Mouse (Mus musculus) liver, postnatal 0 days (tissue): ENCODE results near the gene Tmem251. TPM values are rescaled to one million over a fixed set of nuclear protein-coding genes. Genes with fewer than 3 reads are reported as not detected.
A peak's percentile ranks its signal among the peaks of the same experiment; 100 is the strongest.

Experiments
- ATAC-seq: fragments of 200-750 bp; cut with Nextera tagmentation; 2 replicates; pipeline ENCODE4 v1.8.0; 2017; ENCODE audit warnings: mild to moderate bottlenecking, moderate library complexity
- DNase-seq: peaks from one replicate; pipeline ENCODE4 v3.0.0-alpha.2; 2016
- H3K27ac ChIP-seq: fragments of 300-500 bp; sonication (generic); 2 replicates; pipeline ENCODE4 v1.5.1; 2014; ENCODE audit warnings: antibody characterized with exemption, moderate library complexity, mild to moderate bottlenecking, low read depth
- H3K27me3 ChIP-seq: fragments of 300-500 bp; sonication (generic); 2 replicates; pipeline ENCODE4 v1.6.1; 2014; ENCODE audit warnings: low read length, control low read depth, mixed read lengths; ENCODE audit not compliant: insufficient read depth
- H3K36me3 ChIP-seq: fragments of 300-500 bp; sonication (generic); replicated peaks from 2 replicates; pipeline ENCODE4 v1.6.1; 2014; ENCODE audit warnings: mild to moderate bottlenecking, control low read depth, low read length, moderate library complexity, mixed read lengths; ENCODE audit not compliant: insufficient read depth
- H3K4me1 ChIP-seq: fragments of 300-500 bp; sonication (generic); 2 replicates; pipeline ENCODE4 v1.6.1; 2014; ENCODE audit warnings: antibody characterized with exemption, mild to moderate bottlenecking, control low read depth; ENCODE audit not compliant: insufficient read depth
- H3K4me2 ChIP-seq: fragments of 300-500 bp; sonication (generic); 2 replicates; pipeline ENCODE4 v1.6.1; 2014; ENCODE audit warnings: low read depth, mild to moderate bottlenecking, low read length, moderate library complexity, mixed read lengths
- H3K4me3 ChIP-seq: fragments of 300-500 bp; sonication (generic); 2 replicates; pipeline ENCODE4 v1.5.1; 2014; ENCODE audit warnings: low read depth, low read length
- H3K9ac ChIP-seq: fragments of 300-500 bp; sonication (generic); replicated peaks from 2 replicates; pipeline ENCODE4 v1.6.1; 2014; ENCODE audit warnings: mild to moderate bottlenecking, moderate library complexity
- H3K9me3 ChIP-seq: fragments of 300-500 bp; sonication (generic); 2 replicates; pipeline ENCODE4 v1.6.1; 2016; ENCODE audit warnings: mild to moderate bottlenecking, control low read depth, low read length, mixed read lengths
- CTCF ChIP-seq: sonication (generic); IDR thresholded peaks from 2 replicates; pipeline ENCODE4 v1.5.1; 2016; ENCODE audit warnings: antibody characterized with exemption, low read depth
- EP300 ChIP-seq: IDR thresholded peaks from 2 replicates; pipeline ENCODE4 v1.6.1; 2016; ENCODE audit warnings: antibody characterized with exemption, low read depth, mild to moderate bottlenecking
- WGBS: fragments of 180-500 bp; shearing (Covaris S2); extraction: QIAGEN DNeasy Blood & Tissue Kit; methylation state at CpG from one replicate; pipeline ENCODE4 v1.1.7; 2014; ENCODE audit not compliant: insufficient replicate concordance; 5-methylcytosine and 5-hydroxymethylcytosine counted together
- polyA plus RNA-seq: library from polyadenylated mRNA; unstranded; fragments of >200 nt; fragmentation: Nextera tagmentation; extraction: Ambion mirVana; gene quantifications from 2 replicates; pipeline ENCODE4 v1.2.1, GENCODE M21; 2015

Gene Tmem251
- polyA plus RNA-seq, 1 experiment from 2014 or later: 5.8 TPM

- H3K4me3 ChIP-seq: no peak overlapping the region
- WGBS: 89% methylated on average over 14 of the region's 14 CpGs
- peaks cover 42% of the 10 kb centered on the region for H3K36me3 ChIP-seq
- no peak overlapping the region for H3K4me2 ChIP-seq
- H3K9ac ChIP-seq: no peak overlapping the region
- H3K27me3 ChIP-seq: no peaks in the 10 kb centered on the region
- H3K27ac ChIP-seq: no peak overlapping the region
- TF ChIP-seq EP300 (no peak), CTCF (no peak)
- no peaks in the 10 kb centered on the region for H3K9me3 ChIP-seq
- DNase-seq (no peak), ATAC-seq (no peak)
- H3K4me1 ChIP-seq: 0 out of 2 replicates have a peak, but pooled peaks cover 5% of the 10 kb centered on the region
These were observed 32.5 kb downstream of the Tmem251 start for GRCm38 (mm10) chr12:102776035-102776434.

DNA sequence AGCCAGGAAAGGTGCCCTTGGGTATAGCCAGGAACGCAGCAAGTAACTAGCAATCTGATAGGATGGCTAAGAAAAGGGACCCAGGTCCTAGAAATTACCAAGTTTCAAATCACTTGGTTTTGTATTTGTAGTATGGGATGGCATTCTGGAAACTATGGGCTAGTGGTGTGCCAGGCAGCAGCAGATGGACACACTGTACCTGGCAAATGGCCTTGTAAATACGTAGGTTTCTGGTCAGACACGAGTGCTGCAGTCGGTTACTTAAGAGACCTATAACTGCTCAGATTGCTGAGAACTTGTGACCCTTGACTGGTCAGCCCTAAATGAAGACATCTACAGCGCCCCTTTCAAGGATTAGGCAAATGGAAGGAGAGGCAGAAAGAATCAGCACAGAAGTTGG is 34.6 kb downstream of the Tmem251 start:
- H3K9ac ChIP-seq: no peak overlapping the region
- TF ChIP-seq CTCF (no peak), EP300 (no peak)
- no peaks in the 10 kb centered on the region for H3K27me3 ChIP-seq
- H3K27ac ChIP-seq: no peak overlapping the region
- H3K4me1 ChIP-seq: 0 out of 2 replicates have a peak, but pooled peaks cover 5% of the 10 kb centered on the region
- ATAC-seq: no peak
- no peak overlapping the region for H3K4me3 ChIP-seq
- 86% methylated on average over 5 of the region's 5 CpGs for WGBS
- no peak for DNase-seq
- no peak overlapping the region for H3K4me2 ChIP-seq
- H3K36me3 ChIP-seq: peaks cover 23% of the 10 kb centered on the region
- H3K9me3 ChIP-seq: no peaks in the 10 kb centered on the region

GRCm38 (mm10) chr12:102779452-102779851 is 35.9 kb downstream of the Tmem251 start:
- Histone ChIP-seq H3K9me3 (no peaks in the 10 kb centered on the region), H3K27me3 (no peaks in the 10 kb centered on the region), H3K27ac (peak overlapping the region; percentile 34; the same call in 1 of the 2 replicates), H3K9ac (no peak overlapping the region), H3K4me1 (0 out of 2 replicates have a peak, but pooled peaks cover 9% of the 10 kb centered on the region), H3K4me2 (no peak overlapping the region), H3K4me3 (no peak overlapping the region), H3K36me3 (peaks cover 19% of the 10 kb centered on the region)
- ATAC-seq (peak; percentile 83), DNase-seq (peak; percentile 51)
- TF ChIP-seq CTCF: peak; percentile 53
- TF ChIP-seq EP300: no peak
- WGBS: 60% methylated on average over 3 of the region's 3 CpGs

GRCm38 (mm10) chr12:102782841-102783240 is 39.3 kb downstream of the Tmem251 start:
- no peaks in the 10 kb centered on the region for H3K27me3 ChIP-seq
- DNase-seq (no peak), ATAC-seq (no peak)
- 86% methylated on average over 5 of the region's 5 CpGs for WGBS
- no peak overlapping the region for H3K4me2 ChIP-seq
- TF ChIP-seq CTCF (no peak), EP300 (no peak)
- peaks cover 16% of the 10 kb centered on the region for H3K36me3 ChIP-seq
- H3K4me3 ChIP-seq: no peak overlapping the region
- no peak overlapping the region for H3K9ac ChIP-seq
- peaks cover 9% of the 10 kb centered on the region; the same call in 1 of the 2 replicates for H3K4me1 ChIP-seq
- no peaks in the 10 kb centered on the region for H3K9me3 ChIP-seq
- no peak overlapping the region for H3K27ac ChIP-seq

GRCm38 (mm10) chr12:102784899-102785592 is 41.5 kb downstream of the Tmem251 start:
- H3K4me1 ChIP-seq: peaks cover 4% of the 10 kb centered on the region; the same call in 1 of the 2 replicates
- no peak overlapping the region for H3K9ac ChIP-seq
- DNase-seq: no peak
- peak overlapping the region; percentile 55 for H3K27ac ChIP-seq
- H3K4me2 ChIP-seq: peak overlapping the region; percentile 35
- H3K4me3 ChIP-seq: no peak overlapping the region
- no peaks in the 10 kb centered on the region for H3K9me3 ChIP-seq
- H3K36me3 ChIP-seq: peaks cover 23% of the 10 kb centered on the region
- ATAC-seq: no peak
- 78% methylated on average over 19 of the region's 19 CpGs for WGBS
- no peaks in the 10 kb centered on the region for H3K27me3 ChIP-seq
- TF ChIP-seq EP300 (no peak), CTCF (no peak)

- peak overlapping the region; percentile 35 for H3K4me2 ChIP-seq
- no peak overlapping the region for H3K4me3 ChIP-seq
- ATAC-seq (no peak), DNase-seq (no peak)
- H3K4me1 ChIP-seq: peaks cover 4% of the 10 kb centered on the region; the same call in 1 of the 2 replicates
- H3K27me3 ChIP-seq: no peaks in the 10 kb centered on the region
- H3K9ac ChIP-seq: no peak overlapping the region
- H3K9me3 ChIP-seq: no peaks in the 10 kb centered on the region
- H3K36me3 ChIP-seq: peaks cover 29% of the 10 kb centered on the region
- H3K27ac ChIP-seq: peak overlapping the region; percentile 55
- TF ChIP-seq CTCF (no peak), EP300 (no peak)
- WGBS: 83% methylated on average over 5 of the region's 5 CpGs
These were observed 42.0 kb downstream of the Tmem251 start for GRCm38 (mm10) chr12:102785593-102785985.

DNA sequence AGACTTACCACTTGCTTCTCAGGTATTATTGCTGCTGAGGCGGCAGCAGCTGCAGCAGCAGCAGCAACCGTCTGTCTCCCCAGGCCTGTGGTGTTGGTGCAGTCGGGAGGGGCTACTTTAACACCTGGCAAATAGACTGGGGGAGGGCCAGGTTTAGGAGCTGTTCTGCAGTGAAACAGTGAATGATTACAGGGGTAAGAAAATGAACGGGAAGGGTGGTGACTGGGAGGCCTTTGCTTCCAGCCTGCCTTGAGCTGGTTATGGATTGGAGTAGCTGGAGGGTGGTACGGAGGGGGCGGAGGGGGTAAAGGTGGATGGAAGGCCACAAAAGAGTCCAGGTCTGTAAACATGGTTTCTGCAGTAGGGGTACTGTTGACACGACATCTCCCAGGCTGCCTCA is 44.4 kb downstream of the Tmem251 start:
- Histone ChIP-seq H3K9me3 (no peaks in the 10 kb centered on the region), H3K4me3 (peak overlapping the region; percentile 24; the same call in 1 of the 2 replicates), H3K27ac (peak overlapping the region; percentile 82), H3K4me1 (peaks cover 4% of the 10 kb centered on the region; the same call in 1 of the 2 replicates), H3K36me3 (peaks cover 45% of the 10 kb centered on the region), H3K9ac (no peak overlapping the region), H3K27me3 (no peaks in the 10 kb centered on the region), H3K4me2 (peak overlapping the region; percentile 52)
- DNase-seq: peak; percentile 56
- ATAC-seq: peak; percentile 97
- 57% methylated on average over 7 of the region's 7 CpGs for WGBS
- TF ChIP-seq EP300: peak; percentile 87
- TF ChIP-seq CTCF: no peak

Other genes starting within 250 kb of the Tmem251 start
- 0.45 and 0.83 TPM in 2 replicates for gene Chga, start 188.8 kb upstream of the Tmem251 start, polyA plus RNA-seq
- gene Itpk1, start 38.8 kb upstream of the Tmem251 start, polyA plus RNA-seq: 3.6 TPM in 2 replicates
- 4.2 and 4.9 TPM in 2 replicates for gene Moap1, start 101 bp upstream of the Tmem251 start, polyA plus RNA-seq
- not detected in 2 replicates for gene Gm28051, start 14.0 kb downstream of the Tmem251 start, polyA plus RNA-seq
- gene Gon7, start 14.0 kb downstream of the Tmem251 start, polyA plus RNA-seq: 10.8 and 13.0 TPM in 2 replicates
- gene Ubr7, start 14.2 kb downstream of the Tmem251 start, polyA plus RNA-seq: 11.5 and 12.5 TPM in 2 replicates
- gene Gm20604, start 14.9 kb downstream of the Tmem251 start, polyA plus RNA-seq: 5.2 and 5.4 TPM in 2 replicates
- gene Btbd7, start 134.7 kb downstream of the Tmem251 start, polyA plus RNA-seq: 4.6 and 4.7 TPM in 2 replicates
- not detected in 2 replicates for gene Cox8c, start 155.6 kb downstream of the Tmem251 start, polyA plus RNA-seq
- gene Unc79, start 205.1 kb downstream of the Tmem251 start, polyA plus RNA-seq: 0.01 TPM in 2 replicates